Mouse (Mus musculus): Measurements from ENCODE around the gene Col23a1.

Col23a1 gene

GRCm38 (mm10) chr11:51442006-51442405, 152.3 kb downstream of the Col23a1 start:
- no peak for DNase-seq

- no peak for DNase-seq
Observed at GRCm38 (mm10) chr11:51442599-51442998, 152.9 kb downstream of the Col23a1 start.

- no peak for DNase-seq
Observed at GRCm38 (mm10) chr11:51443818-51444217, 154.1 kb downstream of the Col23a1 start.

DNA sequence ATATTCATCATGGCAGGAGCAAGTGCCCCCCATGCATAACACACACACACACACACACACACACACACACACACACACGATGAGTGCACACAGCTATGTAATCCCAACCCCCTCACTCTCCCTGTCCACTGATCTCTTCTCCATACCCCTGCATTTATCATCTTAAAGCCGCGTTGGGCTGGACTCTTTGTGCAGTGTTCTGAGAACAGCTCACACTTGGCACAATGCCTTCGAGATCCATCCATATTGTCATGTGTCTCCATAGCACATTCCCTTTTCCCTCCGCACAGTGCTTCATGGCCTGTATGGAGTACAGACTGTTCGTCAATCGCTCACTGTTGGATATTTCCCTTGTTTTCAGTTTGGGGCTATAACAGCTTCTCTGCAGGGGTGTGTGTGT, 154.9 kb downstream of the Col23a1 start:
- DNase-seq = no peak

DNA sequence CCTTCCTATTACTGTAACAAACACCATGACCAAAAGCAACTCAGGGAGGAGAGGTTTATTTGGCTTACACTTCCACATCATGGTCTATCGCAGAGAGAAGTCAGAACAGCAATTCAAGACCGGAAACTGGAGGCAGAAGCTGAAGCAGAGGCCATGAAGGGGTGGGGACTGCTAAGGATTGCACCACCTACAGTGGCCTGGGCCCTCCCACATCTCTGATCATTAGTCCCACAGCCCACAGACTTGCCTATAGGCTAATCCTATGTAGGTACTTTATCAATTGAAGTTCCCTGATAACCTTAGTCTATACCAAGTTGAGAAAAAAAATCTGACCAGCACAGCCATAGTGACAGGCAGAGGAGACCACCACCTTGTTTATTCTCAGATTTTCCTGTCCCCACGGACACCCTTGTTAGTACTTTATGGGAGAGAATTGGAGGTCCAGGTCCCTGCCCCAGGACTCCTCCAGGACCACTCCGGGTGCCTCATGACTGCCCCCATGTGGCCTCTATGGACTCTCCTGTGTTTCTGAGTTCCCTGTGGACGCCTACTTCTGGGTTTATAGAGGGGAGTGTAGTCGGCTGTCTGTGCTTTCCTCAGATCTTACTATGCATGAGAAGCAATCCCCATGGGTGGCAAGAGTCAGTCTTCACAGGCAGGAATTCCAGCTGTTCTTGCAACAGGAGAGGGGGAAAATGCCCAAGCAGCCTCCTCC, 157.1 kb downstream of the Col23a1 start:
- peak; percentile 61 for DNase-seq

GRCm38 (mm10) chr11:51448256-51448655, 158.5 kb downstream of the Col23a1 start:
- no peak for DNase-seq

GRCm38 (mm10) chr11:51448680-51449079, 159.0 kb downstream of the Col23a1 start:
- no peak for DNase-seq

GRCm38 (mm10) chr11:51449881-51450280, 160.2 kb downstream of the Col23a1 start:
- DNase-seq = no peak

GRCm38 (mm10) chr11:51451281-51451680, 161.6 kb downstream of the Col23a1 start:
- DNase-seq = no peak

DNA sequence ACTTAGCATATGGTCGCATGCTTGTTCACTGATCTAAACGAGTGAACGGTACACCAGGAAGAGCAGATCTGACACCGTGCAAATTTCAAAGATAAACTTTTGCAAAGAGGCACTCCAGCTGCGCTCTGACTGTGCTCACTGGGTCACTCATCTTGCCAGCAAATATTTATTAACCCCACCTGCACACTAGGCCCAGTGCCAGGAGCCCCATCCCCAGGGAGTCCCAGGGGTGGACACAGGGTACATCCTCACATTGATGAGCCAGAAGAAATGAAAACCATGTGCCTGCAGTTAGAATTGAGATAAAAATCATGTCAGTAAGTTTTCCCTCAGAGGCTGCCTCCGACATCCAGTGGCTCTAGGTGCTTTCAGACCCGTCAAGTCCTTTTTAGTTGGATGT, 162.2 kb downstream of the Col23a1 start:
- no peak for DNase-seq

- no peak for DNase-seq
Observed at GRCm38 (mm10) chr11:51453742-51454141, 164.0 kb downstream of the Col23a1 start.

DNA sequence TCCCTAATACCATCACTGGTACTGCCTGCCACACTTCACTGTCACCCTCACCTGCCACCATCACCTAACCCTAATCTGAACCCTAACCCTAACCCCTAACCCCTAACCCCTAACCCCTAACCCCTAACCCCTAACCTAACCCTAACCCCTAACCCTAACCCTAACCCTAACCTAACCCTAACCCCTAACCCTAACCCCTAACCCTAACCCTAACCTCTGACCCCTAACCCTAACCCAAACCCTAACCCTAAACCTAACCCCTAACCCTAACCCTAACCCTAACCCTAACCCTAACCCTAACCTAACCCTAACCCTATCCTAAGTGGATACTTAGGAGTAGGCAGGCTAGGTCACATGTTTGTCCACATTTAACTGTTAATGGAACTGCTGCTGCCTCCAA, 165.8 kb downstream of the Col23a1 start:
- DNase-seq = no peak

DNA sequence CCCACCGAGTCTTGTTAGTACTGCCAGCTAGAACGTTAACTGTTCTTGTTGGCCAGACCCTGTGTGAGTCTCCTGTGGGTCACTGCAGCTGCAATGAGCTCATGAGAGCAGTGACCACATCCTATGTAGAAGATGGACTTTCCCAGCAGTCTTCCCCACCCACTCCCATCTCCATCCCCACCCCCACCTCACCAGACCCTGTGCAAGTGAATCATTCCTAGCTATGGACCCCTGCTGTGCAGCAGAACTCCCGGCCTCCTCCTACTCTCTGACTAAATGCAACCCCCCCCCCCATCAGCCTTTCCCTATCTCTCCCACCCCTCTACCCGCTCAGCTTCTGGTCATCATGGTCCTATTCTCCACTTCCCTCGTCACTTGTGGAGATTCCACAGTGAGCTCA, 167.9 kb downstream of the Col23a1 start:
- no peak for DNase-seq

GRCm38 (mm10) chr11:51458649-51459048, 168.9 kb downstream of the Col23a1 start:
- DNase-seq = no peak

DNA sequence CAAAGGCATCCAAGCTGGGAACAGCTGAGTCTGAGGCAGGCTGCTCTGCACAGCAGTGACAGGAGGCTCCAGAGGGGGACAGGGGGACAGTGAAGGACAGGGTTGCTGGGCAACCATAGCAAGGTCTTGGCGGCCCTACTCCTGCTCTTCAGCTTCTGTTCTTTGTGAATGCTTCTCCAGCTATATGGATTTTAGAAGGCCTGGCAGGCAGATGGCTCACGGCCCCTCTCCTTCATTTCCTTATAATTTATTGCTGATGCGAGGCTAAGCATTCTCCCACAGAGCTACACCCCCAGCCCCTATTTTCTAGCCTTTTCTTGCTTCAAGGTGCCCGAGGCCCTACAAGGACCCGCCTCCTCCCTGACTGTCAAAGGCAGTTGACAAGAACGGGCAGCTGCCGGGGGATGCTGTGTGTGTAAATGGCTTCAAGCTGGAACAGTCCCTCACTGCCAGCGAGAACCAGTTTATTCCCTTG, 169.9 kb downstream of the Col23a1 start:
- DNase-seq = no peak

- DNase-seq = no peak
Observed at GRCm38 (mm10) chr11:51468737-51469136, 179.0 kb downstream of the Col23a1 start.

DNA sequence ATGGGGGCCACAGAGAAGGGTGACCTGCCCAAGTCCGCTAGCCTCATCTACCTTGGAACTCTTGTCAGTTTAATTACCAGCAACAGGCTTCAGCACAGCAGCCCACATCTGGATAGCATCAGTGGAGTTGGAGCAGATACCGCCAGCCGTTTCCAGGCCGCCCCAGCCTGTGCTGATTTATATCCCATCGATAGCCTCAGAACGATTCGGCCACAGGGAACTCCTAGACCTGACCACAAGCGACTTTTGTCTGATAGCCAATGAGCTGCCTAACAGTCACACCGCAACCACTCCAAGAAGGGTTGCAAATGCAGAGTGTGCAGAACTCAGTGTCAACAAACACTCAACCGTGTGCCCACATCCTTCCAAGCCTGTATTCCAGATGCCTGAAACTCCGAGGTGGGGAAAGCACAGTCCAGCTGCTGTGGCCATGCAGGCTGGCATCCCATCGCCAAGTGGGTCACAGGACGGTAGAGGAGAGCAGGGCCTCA, 179.7 kb downstream of the Col23a1 start:
- DNase-seq = no peak

DNA sequence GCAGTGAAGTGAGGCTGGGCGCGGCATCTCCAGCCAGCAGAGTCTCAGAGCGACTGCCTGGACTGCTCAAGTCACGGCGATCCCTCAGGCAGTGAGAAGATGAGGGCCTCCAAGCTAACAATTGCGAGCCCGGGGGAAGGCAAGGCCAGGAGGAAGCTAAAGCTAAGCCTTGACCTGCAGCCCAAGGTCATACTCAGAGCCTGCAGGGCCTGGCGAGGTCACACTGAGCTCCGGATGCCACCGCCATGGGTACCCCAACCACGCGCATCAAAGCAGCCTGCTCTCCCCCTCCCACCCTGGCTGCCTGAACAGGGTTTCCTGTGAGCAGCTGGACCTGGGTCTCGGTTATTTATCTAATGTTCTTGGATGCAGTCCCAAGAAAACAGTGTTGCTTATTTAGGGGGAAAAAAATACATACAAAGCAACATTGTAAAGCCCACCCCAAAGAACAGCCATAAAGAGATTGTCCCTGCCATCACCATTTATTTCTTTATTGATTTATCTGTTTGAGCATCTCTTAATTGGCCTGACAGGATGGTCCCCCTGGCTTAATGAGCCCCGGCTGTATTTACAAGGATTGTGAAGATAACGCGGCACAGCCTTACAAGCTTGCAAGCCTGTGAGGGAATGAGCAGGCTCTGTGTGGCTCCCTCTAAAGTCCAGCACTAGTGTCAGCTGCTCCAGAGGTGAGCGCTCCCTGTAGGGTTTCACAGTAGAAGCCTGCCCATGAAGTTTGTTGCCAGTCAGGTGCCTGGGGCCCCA, 180.8 kb downstream of the Col23a1 start:
- no peak for DNase-seq

GRCm38 (mm10) chr11:51473686-51474085, 184.0 kb downstream of the Col23a1 start:
- DNase-seq = no peak

- DNase-seq = no peak
Observed at GRCm38 (mm10) chr11:51476543-51476942, 186.8 kb downstream of the Col23a1 start.

DNA sequence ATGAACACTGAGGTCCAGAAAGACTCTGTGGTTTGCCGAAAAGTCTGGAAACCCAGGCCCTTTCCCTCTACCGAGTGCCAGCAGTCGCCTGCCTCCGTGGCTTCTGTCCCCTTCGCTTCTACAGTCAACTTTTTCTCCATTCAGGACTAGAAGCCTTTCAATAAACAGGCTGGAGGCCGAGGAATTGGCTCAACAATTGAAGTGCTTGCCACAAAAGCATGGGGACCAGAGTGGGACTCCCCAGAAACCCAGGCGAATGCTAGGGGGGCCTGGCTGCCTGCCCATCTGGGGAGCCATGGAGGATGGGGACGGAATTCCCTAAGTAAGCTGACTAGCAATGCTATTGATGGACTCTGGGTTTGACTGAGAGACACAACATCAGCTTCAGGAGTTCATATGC, 187.9 kb downstream of the Col23a1 start:
- peak; percentile 33 for DNase-seq

- DNase-seq = no peak
Observed at GRCm38 (mm10) chr11:51482251-51482650, 192.5 kb downstream of the Col23a1 start.

GRCm38 (mm10) chr11:51485051-51485521, 195.4 kb downstream of the Col23a1 start:
- DNase-seq = no peak
